Mouse (Mus musculus) cerebellum, adult 9-11 months (tissue): ENCODE measurements around the gene Klhl26.

ENCODE experiments used
- DNase-seq: peaks from one replicate; pipeline ENCODE4 v3.0.0; 2022

Klhl26 gene

GRCm38 (mm10) chr8:70440246-70440645 lies 36.5 kb downstream of the Klhl26 start:
- no peak for DNase-seq

GRCm38 (mm10) chr8:70439848-70440179 lies 37.0 kb downstream of the Klhl26 start:
- no peak for DNase-seq

DNA sequence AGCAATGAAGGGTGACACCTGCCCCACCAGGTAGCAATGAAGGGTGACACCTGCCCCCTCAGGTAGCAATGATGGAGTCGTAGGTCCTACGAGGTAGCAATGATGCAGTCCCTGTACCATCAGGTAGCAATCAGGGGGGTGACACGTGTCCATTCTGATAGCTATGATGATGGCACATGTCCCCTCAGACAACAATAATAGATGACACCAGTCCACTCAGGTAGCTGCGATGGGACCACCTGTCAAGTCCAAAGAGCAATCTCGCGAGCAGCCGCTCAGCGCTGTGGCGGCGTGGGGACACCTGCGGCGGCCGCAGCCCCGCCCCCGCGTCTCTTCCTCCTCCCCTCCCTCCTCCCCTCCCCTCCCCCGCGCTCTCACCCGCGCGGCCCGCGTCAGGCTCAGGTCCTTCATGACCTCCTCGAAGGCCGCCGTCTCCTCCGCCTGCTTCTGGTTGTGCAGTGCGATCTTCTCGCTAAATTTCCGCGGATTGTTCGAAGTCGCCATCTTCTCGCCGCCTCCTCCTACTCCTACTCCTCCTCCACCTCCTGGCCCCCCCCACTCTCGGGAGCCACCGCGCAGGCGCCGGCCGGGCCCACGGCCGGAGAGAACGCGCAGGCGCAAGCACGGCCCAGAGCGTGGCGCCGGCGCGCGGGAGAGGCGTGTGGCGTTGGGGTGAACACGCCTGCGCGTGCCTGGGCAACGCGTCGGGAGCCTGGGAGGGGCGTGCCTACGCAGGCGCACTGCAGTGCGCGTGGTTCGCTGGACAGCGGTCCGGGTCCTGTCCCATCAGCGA lies 37.5 kb downstream of the Klhl26 start, which contains the start of gene Crtc1:
Crtc1 (minus strand) TSS at position 525 of the 793 bp plus-strand sequence.
- DNase-seq: peak; percentile 98

- peak; percentile 69 for DNase-seq
These were observed 38.3 kb downstream of the Klhl26 start for GRCm38 (mm10) chr8:70438423-70438822.

DNA sequence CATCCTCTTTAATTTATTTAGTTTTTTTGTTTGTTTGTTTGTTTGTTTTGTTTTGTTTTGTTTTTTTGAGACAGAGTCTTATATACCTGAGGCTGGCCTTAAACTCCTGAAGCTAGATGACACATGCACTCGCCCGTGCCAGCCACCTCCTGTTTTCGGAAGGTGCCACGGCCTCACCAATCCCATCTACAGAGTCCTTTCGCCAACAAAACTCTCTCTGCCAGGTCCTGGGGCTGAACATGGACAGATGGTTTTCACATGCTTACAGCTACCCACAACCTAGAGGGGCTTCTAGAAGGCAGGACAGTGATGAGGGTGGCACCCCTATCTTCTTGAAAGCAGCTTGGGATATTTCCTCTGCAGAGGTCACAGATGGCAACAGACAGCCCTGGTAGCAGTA lies 41.6 kb downstream of the Klhl26 start:
- no peak for DNase-seq

DNA sequence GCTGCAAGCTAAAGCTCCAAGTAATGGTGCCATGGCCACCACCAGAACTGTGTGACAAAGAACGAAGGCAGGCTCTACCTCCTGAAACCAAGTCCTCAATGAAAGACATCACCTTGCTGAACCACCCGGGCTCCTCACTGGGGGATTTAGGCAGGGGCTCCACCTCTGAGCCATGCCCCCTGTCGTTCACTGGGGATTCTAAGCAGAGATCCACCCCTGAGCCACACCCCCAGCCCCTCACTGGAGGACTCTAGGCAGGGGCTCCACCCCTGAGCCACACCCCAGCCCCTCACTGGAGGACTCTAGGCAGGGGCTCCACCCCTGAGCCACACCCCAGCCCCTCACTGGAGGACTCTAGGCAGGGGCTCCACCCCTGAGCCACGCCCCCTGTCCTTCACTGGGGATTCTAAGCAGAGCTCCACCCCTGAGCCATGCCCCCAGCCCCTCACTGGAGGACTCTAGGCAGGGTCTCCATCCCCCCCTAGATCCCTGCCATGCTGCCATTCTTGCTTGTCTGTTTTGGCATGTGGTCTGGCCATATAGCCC lies 43.7 kb downstream of the Klhl26 start:
- DNase-seq: no peak

- no peak for DNase-seq
These were observed 45.6 kb downstream of the Klhl26 start for GRCm38 (mm10) chr8:70431213-70431612.

GRCm38 (mm10) chr8:70426300-70426907 lies 50.4 kb downstream of the Klhl26 start:
- DNase-seq: no peak

- no peak for DNase-seq
These were observed 54.0 kb downstream of the Klhl26 start for GRCm38 (mm10) chr8:70422722-70423121.

DNA sequence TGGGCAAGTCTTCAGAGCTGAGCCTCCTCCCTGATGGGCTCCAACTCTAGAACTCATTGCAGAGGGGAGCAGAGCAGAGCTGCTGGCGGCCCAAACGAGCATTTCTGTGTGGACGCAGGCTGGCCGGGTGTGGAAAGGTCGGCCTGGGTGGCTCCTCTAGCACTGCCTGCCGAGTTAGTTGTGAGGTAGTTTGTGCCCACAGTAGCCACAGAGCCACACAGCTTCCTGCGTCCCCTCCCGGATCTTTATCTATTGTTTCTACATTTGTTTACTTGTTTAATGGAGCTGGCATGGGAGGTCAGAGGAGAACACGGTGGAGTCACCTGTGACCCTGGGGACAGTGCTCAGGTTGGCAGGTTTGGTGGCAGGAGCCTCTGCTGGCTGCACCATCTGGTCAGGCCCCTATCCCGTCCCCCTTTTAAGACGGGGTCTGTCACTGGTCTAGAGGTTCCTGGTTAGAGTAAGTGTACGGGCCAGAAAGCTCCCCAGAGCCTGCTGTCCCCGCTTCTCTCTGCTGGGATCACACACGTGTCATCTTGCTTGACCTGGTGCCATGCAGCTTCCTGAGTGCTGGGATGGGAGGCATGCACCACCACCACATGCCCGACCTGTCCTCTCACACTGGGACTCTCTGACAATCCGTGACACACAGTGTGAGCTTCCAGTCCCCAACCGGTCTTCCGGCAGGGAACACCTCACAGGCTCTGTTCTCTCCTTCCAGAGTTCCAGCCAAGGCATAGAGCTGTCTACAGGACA lies 55.2 kb downstream of the Klhl26 start:
- peak; percentile 52 for DNase-seq

DNA sequence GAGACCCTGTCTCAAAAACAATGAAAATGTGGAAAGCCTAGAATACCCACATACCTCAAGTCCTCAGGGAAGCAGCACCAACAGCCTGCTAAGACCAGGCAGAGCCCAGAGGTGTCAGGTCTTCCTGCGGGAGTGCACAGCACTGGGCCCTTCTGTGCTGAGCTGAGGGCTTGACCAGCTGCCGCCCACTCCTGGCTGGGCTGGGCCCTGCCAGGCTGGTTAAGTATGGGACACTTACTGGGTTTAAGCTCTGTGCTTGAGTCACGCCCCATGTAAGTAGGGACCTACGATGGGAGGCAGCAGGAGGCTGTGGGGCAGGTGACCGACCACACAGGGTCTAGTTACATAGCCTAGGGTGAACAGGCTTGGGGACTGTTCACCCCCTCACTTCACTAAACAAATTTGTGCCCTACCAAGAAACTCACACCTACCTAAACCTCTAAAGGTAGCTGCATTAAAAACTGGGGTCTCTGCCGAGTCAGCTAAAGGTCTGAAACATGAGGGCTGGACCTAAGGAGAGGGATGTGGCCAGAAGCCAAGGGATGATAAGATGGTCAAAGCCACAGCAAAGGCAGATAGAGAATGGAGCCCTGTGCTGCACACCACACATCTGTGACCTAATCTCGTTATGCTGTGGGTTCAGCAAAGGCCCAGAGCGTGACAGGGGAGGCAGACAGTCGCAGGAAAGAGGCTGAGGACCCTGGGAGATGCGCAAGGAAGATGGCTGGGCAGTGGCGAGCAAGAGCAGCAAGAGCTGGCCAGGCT lies 56.7 kb downstream of the Klhl26 start:
- peak; percentile 45 for DNase-seq

DNA sequence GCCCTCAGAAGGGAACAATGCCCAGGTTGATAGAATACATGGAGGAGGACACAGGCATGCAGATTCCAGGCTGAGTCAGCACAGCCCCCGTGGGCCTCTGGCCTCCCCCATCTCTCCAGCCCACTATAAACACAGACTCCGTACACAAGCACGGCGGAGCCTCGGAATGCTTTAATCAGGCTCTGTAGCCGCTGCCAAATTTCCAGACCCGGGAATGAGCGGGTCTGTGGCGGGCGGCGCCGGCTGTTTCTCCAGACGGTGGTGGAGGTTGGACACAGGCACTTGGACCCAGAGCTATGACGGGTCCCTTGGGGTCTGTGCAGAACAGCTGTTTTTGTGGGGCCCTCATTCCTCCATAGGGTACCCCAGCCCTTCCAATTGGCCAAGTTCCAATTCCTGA lies 57.8 kb downstream of the Klhl26 start:
- DNase-seq: peak; percentile 73

DNA sequence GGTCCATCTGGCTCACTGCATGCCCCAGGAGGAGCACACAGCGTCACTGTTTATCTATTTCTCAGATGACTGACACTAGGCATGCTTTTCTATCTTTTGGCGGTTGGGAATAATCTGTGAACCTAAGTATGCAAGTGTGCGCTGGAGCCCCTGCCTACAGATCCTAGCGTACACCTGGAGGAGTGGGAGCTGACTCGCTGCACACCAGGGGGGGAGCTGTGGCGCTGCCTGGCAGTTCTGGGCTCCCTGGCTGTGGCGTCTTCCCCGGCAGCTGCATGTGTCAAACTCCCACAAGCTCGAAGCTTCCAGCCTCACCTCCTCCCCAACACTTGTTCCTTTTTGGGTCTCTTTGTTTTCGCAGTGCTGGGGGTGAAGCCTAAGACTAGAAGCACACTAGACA lies 58.9 kb downstream of the Klhl26 start:
- no peak for DNase-seq

- peak; percentile 84 for DNase-seq
These were observed 59.8 kb downstream of the Klhl26 start for GRCm38 (mm10) chr8:70416941-70417340.

DNA sequence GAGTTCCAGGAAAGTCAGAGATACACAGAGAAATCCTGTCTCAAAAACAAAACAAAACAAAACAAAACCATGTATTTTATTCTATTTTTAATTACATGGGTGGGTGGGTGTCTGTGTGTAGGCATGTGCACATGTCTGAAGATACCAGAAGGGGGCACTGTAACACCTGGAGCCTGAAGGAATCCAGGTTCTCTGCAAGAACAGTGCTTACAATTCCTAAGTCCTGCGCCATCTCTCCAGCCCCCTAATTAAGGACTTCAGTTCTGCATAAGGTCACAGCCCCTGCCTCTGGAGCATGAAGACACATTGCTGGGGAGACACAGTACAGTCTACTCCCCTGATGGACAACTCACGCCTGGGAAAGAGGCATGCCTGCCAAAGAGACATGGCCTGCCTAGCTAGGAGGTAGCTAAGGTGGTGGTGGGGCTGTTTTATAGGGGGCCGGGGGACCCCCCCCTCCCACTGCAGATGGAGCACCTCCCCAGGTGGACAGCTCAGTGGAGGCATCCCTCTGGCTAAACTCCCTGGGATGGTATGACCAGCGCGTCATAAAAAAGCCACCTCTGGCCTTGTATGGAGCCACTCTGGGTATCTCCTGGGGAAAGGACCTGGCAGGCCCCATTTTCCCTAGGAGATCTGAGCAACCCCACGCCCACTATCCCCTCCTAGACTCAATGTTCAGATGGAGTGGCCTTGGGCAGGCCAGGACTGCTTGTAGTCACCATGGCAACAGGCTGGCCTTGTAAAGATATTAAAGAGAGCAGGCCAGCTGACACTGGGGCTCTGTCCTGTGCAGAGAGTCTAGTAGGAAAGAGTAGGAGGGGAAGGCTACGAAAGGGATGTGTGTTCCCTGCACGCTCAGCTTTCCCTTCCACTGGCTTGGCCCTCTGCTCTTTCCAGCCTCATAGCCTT lies 61.0 kb downstream of the Klhl26 start:
- no peak for DNase-seq

GRCm38 (mm10) chr8:70414310-70414946 lies 62.3 kb downstream of the Klhl26 start:
- no peak for DNase-seq

- peak; percentile 80 for DNase-seq
These were observed 66.5 kb downstream of the Klhl26 start for GRCm38 (mm10) chr8:70410281-70410680.

GRCm38 (mm10) chr8:70409455-70409871 lies 67.3 kb downstream of the Klhl26 start:
- DNase-seq: peak; percentile 77

- no peak for DNase-seq
These were observed 67.7 kb downstream of the Klhl26 start for GRCm38 (mm10) chr8:70409019-70409418.

DNA sequence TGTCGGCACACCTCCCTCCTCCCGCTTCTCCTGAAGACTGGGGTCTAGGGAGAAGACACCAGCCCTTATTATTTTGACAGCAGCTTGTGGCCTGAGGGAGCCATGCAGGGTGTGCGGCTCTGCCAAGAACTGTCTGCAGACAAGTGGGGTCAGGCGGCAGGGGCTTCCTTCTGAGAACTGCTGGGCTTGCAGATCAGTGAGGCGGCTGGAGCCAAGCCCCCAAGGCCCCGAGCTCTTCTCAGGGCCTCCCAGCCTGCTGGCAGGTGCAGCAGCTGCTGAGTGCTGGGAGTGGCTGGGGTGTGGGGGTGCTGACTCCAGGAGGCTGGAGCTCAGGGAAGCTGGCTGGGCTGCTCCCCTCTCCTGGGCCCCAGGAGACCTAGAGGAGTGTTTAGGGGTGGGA lies 68.5 kb downstream of the Klhl26 start:
- peak; percentile 69 for DNase-seq

GRCm38 (mm10) chr8:70406427-70407069 lies 70.2 kb downstream of the Klhl26 start:
- DNase-seq: peak; percentile 77
